Mouse (Mus musculus) forebrain, embryonic 14.5 days (tissue): ENCODE measurements around the gene Ndfip2. TPM values are rescaled to one million over a fixed set of nuclear protein-coding genes. Genes with fewer than 3 reads are reported as not detected.

ENCODE experiments used
- polyA plus RNA-seq: library from polyadenylated mRNA; unstranded; fragments of >200 nt; fragmentation: Nextera tagmentation; extraction: Ambion mirVana; gene quantifications from 2 replicates; pipeline ENCODE4 v1.2.1, GENCODE M21; 2014

Gene Ndfip2
- polyA plus RNA-seq, 1 experiment from 2014 or later, result 91.1 TPM

Other genes starting within 250 kb of the Ndfip2 start
- gene Rbm26, start 81.2 kb upstream of the Ndfip2 start, polyA plus RNA-seq, result 29.6 and 33.0 TPM in 2 replicates